Mouse (Mus musculus) bone marrow macrophage, adult 2 months (primary cell): ENCODE data around the gene Ank. TPM values are rescaled to one million over a fixed set of nuclear protein-coding genes. Genes with fewer than 3 reads are reported as not detected.

Source experiments
- H3K27ac ChIP-seq: 2 replicates; pipeline ENCODE4 v1.5.1; 2012; ENCODE audit warnings: low read depth, low read length; ENCODE audit not compliant: insufficient read depth
- H3K4me1 ChIP-seq: 2 replicates; pipeline ENCODE4 v1.6.1; 2012; ENCODE audit warnings: low read length; ENCODE audit not compliant: control insufficient read depth, insufficient read depth
- H3K4me3 ChIP-seq: 2 replicates; pipeline ENCODE4 v1.5.1; 2012; ENCODE audit warnings: mild to moderate bottlenecking, low read length, moderate library complexity; ENCODE audit not compliant: insufficient read depth
- CTCF ChIP-seq: IDR thresholded peaks from 2 replicates; pipeline ENCODE4 v1.5.1; 2012; ENCODE audit warnings: low read depth, mild to moderate bottlenecking, low read length, moderate library complexity
- POLR2A ChIP-seq: IDR thresholded peaks from 2 replicates; pipeline ENCODE4 v1.6.1; 2012; ENCODE audit warnings: mild to moderate bottlenecking, low read depth, low read length, borderline replicate concordance
- polyA plus RNA-seq: library from polyadenylated mRNA; stranded (reverse); fragments of >200 nt; gene quantifications from 2 replicates; pipeline ENCODE4 v1.2.4, GENCODE M21; 2012; ENCODE audit not compliant: missing spikeins, insufficient read depth, insufficient read length

Gene Ank
- polyA plus RNA-seq, 1 experiment = 65.5 TPM

- no peak for TF ChIP-seq CTCF
- TF ChIP-seq POLR2A = no peak
- peaks cover 16% of the 10 kb centered on the region for H3K4me1 ChIP-seq
- H3K4me3 ChIP-seq = no peak overlapping the region
- H3K27ac ChIP-seq = no peak overlapping the region
These were observed 26.3 kb downstream of the Ank start for GRCm38 (mm10) chr15:27492734-27493133.

GRCm38 (mm10) chr15:27493516-27493915 lies 27.0 kb downstream of the Ank start:
- no peak for TF ChIP-seq POLR2A
- no peak for TF ChIP-seq CTCF
- H3K4me3 ChIP-seq = no peak overlapping the region
- peaks cover 16% of the 10 kb centered on the region for H3K4me1 ChIP-seq
- H3K27ac ChIP-seq = no peak overlapping the region

DNA sequence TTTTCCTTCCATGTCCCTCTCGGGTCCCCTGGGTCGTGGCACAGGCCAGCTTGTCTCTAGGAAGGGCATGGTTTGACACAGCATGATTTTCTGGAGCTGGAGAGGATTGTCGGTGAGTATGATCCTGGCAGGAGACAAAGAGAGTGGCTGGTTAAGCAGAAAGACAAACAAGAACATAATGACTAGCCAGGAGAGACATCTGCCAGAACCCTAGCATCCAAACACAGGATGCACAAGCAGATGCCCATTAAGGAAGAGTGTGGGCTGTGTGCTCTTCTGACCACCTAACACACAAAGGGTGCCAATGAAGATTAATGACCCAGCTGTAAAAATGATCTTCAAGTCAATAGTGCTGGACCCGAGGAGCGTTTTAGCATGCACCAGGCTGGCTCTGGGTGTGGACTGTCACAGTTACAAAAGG lies 29.5 kb downstream of the Ank start:
- TF ChIP-seq CTCF = no peak
- no peak for TF ChIP-seq POLR2A
- Histone ChIP-seq H3K4me3 (no peak overlapping the region), H3K27ac (no peak overlapping the region), H3K4me1 (peaks cover 16% of the 10 kb centered on the region)

GRCm38 (mm10) chr15:27496596-27497299 lies 30.3 kb downstream of the Ank start:
- peaks cover 16% of the 10 kb centered on the region for H3K4me1 ChIP-seq
- H3K4me3 ChIP-seq = no peak overlapping the region
- no peak overlapping the region for H3K27ac ChIP-seq
- TF ChIP-seq CTCF (no peak), POLR2A (no peak)

- TF ChIP-seq POLR2A (no peak), CTCF (no peak)
- H3K4me3 ChIP-seq = no peak overlapping the region
- no peak overlapping the region for H3K27ac ChIP-seq
- peaks cover 16% of the 10 kb centered on the region for H3K4me1 ChIP-seq
These were observed 31.0 kb downstream of the Ank start for GRCm38 (mm10) chr15:27497300-27497997.

- Histone ChIP-seq H3K27ac (no peak overlapping the region), H3K4me3 (no peak overlapping the region), H3K4me1 (peaks cover 16% of the 10 kb centered on the region)
- TF ChIP-seq POLR2A = no peak
- no peak for TF ChIP-seq CTCF
These were observed 31.6 kb downstream of the Ank start for GRCm38 (mm10) chr15:27498078-27498477.

- Histone ChIP-seq H3K27ac (no peak overlapping the region), H3K4me1 (peaks cover 2% of the 10 kb centered on the region; the same call in 1 of the 2 replicates), H3K4me3 (no peak overlapping the region)
- no peak for TF ChIP-seq POLR2A
- no peak for TF ChIP-seq CTCF
These were observed 33.9 kb downstream of the Ank start for GRCm38 (mm10) chr15:27500390-27500789.

GRCm38 (mm10) chr15:27502338-27502737 lies 35.9 kb downstream of the Ank start:
- TF ChIP-seq CTCF (no peak), POLR2A (no peak)
- Histone ChIP-seq H3K4me1 (0 out of 2 replicates have a peak, but pooled peaks cover 2% of the 10 kb centered on the region), H3K4me3 (no peak overlapping the region), H3K27ac (no peak overlapping the region)

DNA sequence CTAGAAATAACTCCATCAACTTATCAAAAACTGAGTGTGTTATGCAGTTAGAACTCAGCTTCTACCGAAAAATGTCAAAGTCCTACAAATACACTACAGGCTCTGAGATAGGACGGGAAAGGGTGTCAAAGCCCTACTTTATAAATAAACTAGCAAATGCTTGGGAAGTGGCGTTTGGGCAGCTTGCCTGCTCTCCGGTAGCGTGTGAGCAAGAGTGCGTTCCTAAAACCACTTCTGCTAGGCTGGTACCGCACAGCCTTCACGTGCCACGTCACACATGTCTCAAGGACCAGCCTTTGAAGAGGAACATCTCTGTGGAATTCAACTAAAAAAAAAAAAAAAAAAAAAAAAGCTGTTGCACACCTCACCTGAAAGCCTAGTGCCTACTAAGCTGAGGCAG lies 36.7 kb downstream of the Ank start:
- TF ChIP-seq CTCF = no peak
- no peak for TF ChIP-seq POLR2A
- Histone ChIP-seq H3K4me3 (no peak overlapping the region), H3K27ac (no peak overlapping the region), H3K4me1 (0 out of 2 replicates have a peak, but pooled peaks cover 2% of the 10 kb centered on the region)
